Mouse (Mus musculus) frontal cortex, postnatal 36 days (tissue): ENCODE measurements around the gene Fat2.

Source experiments
- DNase-seq, 2 experiments: peaks; one replicate each; pipeline ENCODE4 v3.0.0; 2022; ENCODE audit warnings: low spot score in 2 of 2

The Fat2 gene

GRCm38 (mm10) chr11:55336101-55336891, at the start of gene Fat2:
TSS of gene Fat2 (minus strand) at chr11:55336564.
- no peak for DNase-seq

- no peak for DNase-seq
Observed at GRCm38 (mm10) chr11:55383463-55384045, 47.2 kb upstream of the Fat2 start.

GRCm38 (mm10) chr11:55380908-55381307, 44.5 kb upstream of the Fat2 start:
- no peak for DNase-seq

- peak; percentile 68 to 80 for DNase-seq
Observed at GRCm38 (mm10) chr11:55378371-55378770, 42.0 kb upstream of the Fat2 start.

- no peak for DNase-seq
Observed at GRCm38 (mm10) chr11:55373838-55374237, 37.5 kb upstream of the Fat2 start.

GRCm38 (mm10) chr11:55373373-55373772, 37.0 kb upstream of the Fat2 start:
- DNase-seq: no peak

GRCm38 (mm10) chr11:55372001-55372400, 35.6 kb upstream of the Fat2 start:
- no peak for DNase-seq

- no peak for DNase-seq
Observed at GRCm38 (mm10) chr11:55369093-55369471, 32.7 kb upstream of the Fat2 start.

GRCm38 (mm10) chr11:55368388-55369092, 32.2 kb upstream of the Fat2 start:
- DNase-seq: no peak

- DNase-seq: no peak
Observed at GRCm38 (mm10) chr11:55367783-55368182, 31.4 kb upstream of the Fat2 start.

GRCm38 (mm10) chr11:55365840-55366239, 29.5 kb upstream of the Fat2 start:
- DNase-seq: no peak

GRCm38 (mm10) chr11:55365242-55365641, 28.9 kb upstream of the Fat2 start:
- DNase-seq: no peak

- DNase-seq: no peak
Observed at GRCm38 (mm10) chr11:55364662-55365061, 28.3 kb upstream of the Fat2 start.

- DNase-seq: no peak
Observed at GRCm38 (mm10) chr11:55358094-55358783, 21.9 kb upstream of the Fat2 start.

- DNase-seq: no peak
Observed at GRCm38 (mm10) chr11:55356846-55357245, 20.5 kb upstream of the Fat2 start.

GRCm38 (mm10) chr11:55341961-55342371, 5.6 kb upstream of the Fat2 start:
- no peak for DNase-seq

- no peak for DNase-seq
Observed at GRCm38 (mm10) chr11:55340789-55341188, 4.4 kb upstream of the Fat2 start.

GRCm38 (mm10) chr11:55337032-55337769, 837 bp upstream of the Fat2 start:
- DNase-seq: no peak

- DNase-seq: no peak
Observed at GRCm38 (mm10) chr11:55335314-55336076, 869 bp downstream of the Fat2 start.

- no peak for DNase-seq
Observed at GRCm38 (mm10) chr11:55334545-55334944, 1.8 kb downstream of the Fat2 start.

GRCm38 (mm10) chr11:55334063-55334462, 2.3 kb downstream of the Fat2 start:
- no peak for DNase-seq
